Mouse (Mus musculus) spleen, adult 2 months (tissue): ENCODE measurements around the gene Pi4k2b. TPM values are rescaled to one million over a fixed set of nuclear protein-coding genes. Genes with fewer than 3 reads are reported as not detected.

Experiments
- DNase-seq, 2 experiments: peaks; one replicate each; pipeline versions ENCODE4 v3.0.0 to v3.0.0-alpha.2; 2012 to 2021; ENCODE audit warnings: low spot score in 2 of 2, low read depth in 1 of 2
- H3K27ac ChIP-seq: fragments of 200-500 bp; 2 replicates; pipeline ENCODE4 v1.5.1; 2012; ENCODE audit warnings: low read length, inconsistent platforms; ENCODE audit not compliant: insufficient read depth
- H3K27me3 ChIP-seq: fragments of 200-500 bp; 2 replicates; pipeline ENCODE4 v1.6.1; 2012; ENCODE audit warnings: mild to moderate bottlenecking, moderate library complexity, low read length, inconsistent platforms; ENCODE audit not compliant: control insufficient read depth, insufficient read depth
- H3K36me3 ChIP-seq: fragments of 200-500 bp; 2 replicates; pipeline ENCODE4 v1.6.1; 2012; ENCODE audit warnings: mild to moderate bottlenecking, low read length, inconsistent platforms; ENCODE audit not compliant: control insufficient read depth, insufficient read depth
- H3K4me1 ChIP-seq: fragments of 200-500 bp; 2 replicates; pipeline ENCODE4 v1.6.1; 2011; ENCODE audit warnings: inconsistent platforms; ENCODE audit not compliant: control insufficient read depth, insufficient read depth, insufficient read length
- H3K4me3 ChIP-seq: fragments of 200-500 bp; 2 replicates; pipeline ENCODE4 v1.5.1; 2011; ENCODE audit warnings: mild to moderate bottlenecking, inconsistent platforms; ENCODE audit not compliant: insufficient read depth, insufficient read length; ENCODE audit errors: extremely low read depth
- CTCF ChIP-seq: fragments of 200-500 bp; IDR thresholded peaks from 2 replicates; pipeline ENCODE4 v1.5.1; 2011; ENCODE audit warnings: mild to moderate bottlenecking, inconsistent platforms; ENCODE audit not compliant: insufficient read depth, insufficient read length, insufficient replicate concordance; ENCODE audit errors: extremely low read depth
- POLR2A ChIP-seq: fragments of 200-500 bp; IDR thresholded peaks from 2 replicates; pipeline ENCODE4 v1.6.1; 2011; ENCODE audit warnings: low read depth, low read length, inconsistent platforms
- whole genome bisulfite sequencing: fragments of 180-500 bp; shearing (Covaris S2); methylation state at CpG from one replicate; pipeline ENCODE4 v1.1.7; 2018; 5-methylcytosine and 5-hydroxymethylcytosine counted together
- polyA plus RNA-seq: library from polyadenylated mRNA; depleted of rRNA; stranded (reverse); fragments of >200 nt; gene quantifications from 2 replicates; pipeline ENCODE4 v1.2.3, GENCODE M21; 2012

Pi4k2b gene
- polyA plus RNA-seq, 1 experiment: 4.5 TPM

- Histone ChIP-seq H3K4me1 (no peaks in the 10 kb centered on the region; the same call in 1 of the 2 replicates), H3K27me3 (no peaks in the 10 kb centered on the region), H3K4me3 (peak overlapping the region; percentile 94), H3K27ac (peak overlapping the region; percentile 40; the same call in 1 of the 2 replicates), H3K36me3 (peaks cover 2% of the 10 kb centered on the region)
- DNase-seq: peak; percentile 65 to 75
- TF ChIP-seq CTCF (peak; percentile 74), POLR2A (peak; percentile 30; the same call in 1 of the 2 replicates)
- WGBS: 5% methylated on average over 37 of the region's 37 CpGs
These were observed 41.3 kb downstream of the Pi4k2b start for GRCm38 (mm10) chr5:52782523-52783250.

GRCm38 (mm10) chr5:52783251-52783620 is 41.9 kb downstream of the Pi4k2b start:
- Histone ChIP-seq H3K27ac (peak overlapping the region; percentile 40; the same call in 1 of the 2 replicates), H3K27me3 (no peaks in the 10 kb centered on the region), H3K36me3 (peaks cover 2% of the 10 kb centered on the region), H3K4me3 (peak overlapping the region; percentile 94), H3K4me1 (no peaks in the 10 kb centered on the region; the same call in 1 of the 2 replicates)
- no peak for DNase-seq
- TF ChIP-seq CTCF (no peak), POLR2A (no peak)
- WGBS: under 1% methylated on average over 9 of the region's 9 CpGs

GRCm38 (mm10) chr5:52783957-52784356 is 42.6 kb downstream of the Pi4k2b start:
- H3K4me1 ChIP-seq: no peaks in the 10 kb centered on the region; the same call in 1 of the 2 replicates
- peaks cover 3% of the 10 kb centered on the region for H3K36me3 ChIP-seq
- H3K27ac ChIP-seq: no peak overlapping the region
- no peak overlapping the region for H3K4me3 ChIP-seq
- no peaks in the 10 kb centered on the region for H3K27me3 ChIP-seq
- TF ChIP-seq POLR2A: no peak
- TF ChIP-seq CTCF: no peak
- DNase-seq: no peak
- 92% methylated on average over 2 of the region's 2 CpGs for WGBS

GRCm38 (mm10) chr5:52786556-52787322 is 45.4 kb downstream of the Pi4k2b start:
- H3K4me1 ChIP-seq: no peaks in the 10 kb centered on the region; the same call in 1 of the 2 replicates
- no peak overlapping the region for H3K27ac ChIP-seq
- TF ChIP-seq CTCF (no peak), POLR2A (no peak)
- no peaks in the 10 kb centered on the region for H3K27me3 ChIP-seq
- 57% methylated on average over 7 of the region's 7 CpGs for WGBS
- H3K4me3 ChIP-seq: no peak overlapping the region
- H3K36me3 ChIP-seq: peaks cover 3% of the 10 kb centered on the region
- DNase-seq: no peak

- Histone ChIP-seq H3K4me3 (no peak overlapping the region), H3K27me3 (no peaks in the 10 kb centered on the region), H3K4me1 (no peaks in the 10 kb centered on the region), H3K27ac (no peak overlapping the region), H3K36me3 (peaks cover 15% of the 10 kb centered on the region)
- no peak for DNase-seq
- TF ChIP-seq CTCF (no peak), POLR2A (no peak)
- 88% methylated on average over 9 of the region's 9 CpGs for WGBS
These were observed 51.9 kb downstream of the Pi4k2b start for GRCm38 (mm10) chr5:52793230-52793629.

- Histone ChIP-seq H3K4me3 (no peak overlapping the region), H3K36me3 (peaks cover 16% of the 10 kb centered on the region)
- 89% methylated on average over 9 of the region's 9 CpGs for WGBS
These were observed 52.7 kb downstream of the Pi4k2b start for GRCm38 (mm10) chr5:52794109-52794508.

More at GRCm38 (mm10) chr5:52794109-52794508, 52.7 kb downstream of the Pi4k2b start:
- Histone ChIP-seq H3K4me1 (no peaks in the 10 kb centered on the region), H3K27me3 (no peaks in the 10 kb centered on the region), H3K27ac (no peak overlapping the region)
- TF ChIP-seq POLR2A (no peak), CTCF (no peak)
- no peak for DNase-seq
